Mouse (Mus musculus) G1E (cell line): Measurements from ENCODE around the gene Kmt5a.

Source experiments
- CTCF ChIP-seq: IDR thresholded peaks from 2 replicates; pipeline ENCODE4 v1.5.1; 2012; ENCODE audit warnings: low read depth, low read length, inconsistent platforms, mixed read lengths
- POLR2AphosphoS5 ChIP-seq: IDR thresholded peaks from 2 replicates; pipeline ENCODE4 v1.6.1; 2012; ENCODE audit warnings: low read depth, low read length, inconsistent platforms; ENCODE audit not compliant: insufficient replicate concordance
- TAL1 ChIP-seq: conservative IDR thresholded peaks from 2 replicates; pipeline ENCODE4 v1.6.1; 2012; ENCODE audit warnings: low read depth, low read length, inconsistent platforms, mixed read lengths

DNA sequence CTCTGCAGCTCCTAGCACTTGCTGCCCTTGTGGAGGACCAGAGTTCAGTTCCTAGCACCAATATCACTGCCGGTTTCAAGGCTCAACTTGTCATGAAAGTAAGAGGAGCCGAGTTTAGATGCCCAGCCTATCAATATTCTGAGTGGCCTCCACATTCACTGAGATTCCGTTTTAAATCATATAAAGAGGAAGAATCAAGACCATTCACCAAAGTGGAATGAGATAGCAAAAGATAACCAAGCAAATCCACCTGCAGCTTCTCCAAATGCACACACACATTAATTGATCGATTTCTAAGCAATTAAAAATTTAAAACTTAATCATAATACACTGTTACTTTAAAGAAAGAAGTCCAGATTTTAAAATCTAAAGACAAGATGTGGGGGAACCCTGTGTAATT, 42.0 kb downstream of the Kmt5a start:
- TF ChIP-seq CTCF: no peak
- no peak for TF ChIP-seq POLR2AphosphoS5
- no peak for TF ChIP-seq TAL1
